In the genomic region with DNA sequence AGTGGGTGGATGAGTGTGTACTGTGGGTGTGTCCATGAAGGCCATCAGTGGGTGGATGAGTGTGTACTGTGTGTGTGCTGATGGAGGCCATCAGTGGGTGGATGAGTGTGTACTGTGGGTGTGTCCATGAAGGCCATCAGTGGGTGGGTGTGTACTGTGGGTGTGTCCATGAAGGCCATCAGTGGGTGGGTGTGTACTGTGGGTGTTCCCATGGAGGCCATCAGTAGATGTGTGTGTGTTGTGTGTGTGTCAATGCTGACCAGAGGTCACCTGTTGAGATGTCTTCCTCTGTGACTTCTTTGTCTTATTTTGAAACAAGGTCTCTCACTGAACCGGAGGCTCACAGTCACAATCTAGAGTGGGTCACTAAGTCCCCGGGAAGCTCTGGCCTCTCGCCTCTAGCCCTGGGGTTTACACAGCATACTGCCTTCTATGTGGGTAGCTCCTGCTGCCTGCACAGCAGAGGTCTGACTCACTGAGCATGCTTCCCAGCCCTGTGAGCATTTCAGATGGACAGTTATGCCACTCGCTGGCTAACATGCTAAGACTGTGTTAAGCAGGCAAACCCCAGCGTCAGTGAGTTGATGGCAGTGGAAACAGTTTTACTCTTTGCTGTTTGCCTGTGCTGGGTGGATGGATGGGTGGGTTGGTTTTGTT, we compare ENCODE assay signal across 20 mouse cellular contexts.
"Had no signal": no experiment of that assay in that cellular context is flagged by ENCODE, and none has a peak within 500 bp of the region (broad histone marks: within the 10 kb centered on the region; RNA-seq: fewer than 3 reads in every experiment).

No protein-coding gene starts in this region.

- ATAC-seq: liver, embryonic 12.5 days had no signal

- H3K4me2 ChIP-seq: limb, embryonic 13.5 days; liver, embryonic 12.5 days; liver, embryonic 15.5 days; lung, embryonic 15.5 days; neural tube, embryonic 13.5 days had no signal

- DNase-seq: kidney, adult 2 months; kidney, postnatal 25 days; layer of hippocampus, adult 9-11 months; liver; lung, adult 18-20 months; lung, postnatal 10 days; lung, postnatal 36 days; midbrain, embryonic 14.5 days; retina, postnatal 1 day; thymus, postnatal 25 days had no signal

- H3K27ac ChIP-seq: kidney, postnatal 0 days; layer of hippocampus, adult 2 months; limb, embryonic 10.5 days; limb, embryonic 13.5 days; liver, embryonic 12.5 days; liver, embryonic 15.5 days; lung, embryonic 15.5 days; midbrain, embryonic 10.5 days; neural tube, embryonic 13.5 days had no signal

- H3K9me3 ChIP-seq: limb, embryonic 10.5 days; limb, embryonic 13.5 days; liver, embryonic 12.5 days; liver, embryonic 15.5 days; lung, embryonic 15.5 days; midbrain, embryonic 10.5 days; neural tube, embryonic 13.5 days had no signal

- H3K4me1 ChIP-seq: limb, embryonic 13.5 days; liver, embryonic 12.5 days; liver, embryonic 15.5 days; megakaryocyte, embryonic 14.5 days; midbrain, embryonic 10.5 days had no signal

- H3K9ac ChIP-seq: limb, embryonic 13.5 days; liver, embryonic 12.5 days; liver, embryonic 15.5 days; lung, embryonic 15.5 days; neural tube, embryonic 13.5 days had no signal

- H3K27me3 ChIP-seq: limb, embryonic 13.5 days; liver, embryonic 12.5 days; liver, embryonic 15.5 days; lung, embryonic 15.5 days; megakaryocyte, embryonic 14.5 days; neural tube, embryonic 13.5 days had no signal

- H3K36me3 ChIP-seq: limb, embryonic 10.5 days; limb, embryonic 13.5 days; liver, embryonic 12.5 days; liver, embryonic 15.5 days; lung, embryonic 15.5 days; midbrain, embryonic 10.5 days; neural tube, embryonic 13.5 days had no signal

- H3K4me3 ChIP-seq: layer of hippocampus, adult 2 months; limb, embryonic 10.5 days; limb, embryonic 13.5 days; liver, embryonic 12.5 days; liver, embryonic 15.5 days; lung, embryonic 15.5 days; megakaryocyte, embryonic 14.5 days; midbrain, embryonic 10.5 days; neural tube, embryonic 13.5 days had no signal
